Mouse (Mus musculus) kidney, adult 2 months (tissue): Measurements from ENCODE around the gene She.

Experiments used
- CTCF ChIP-seq: fragments of 200-500 bp; conservative IDR thresholded peaks from 2 replicates; pipeline ENCODE4 v1.5.1; 2011; ENCODE audit warnings: low read depth, mild to moderate bottlenecking, control low read depth, low read length, moderate library complexity, mixed read lengths; ENCODE audit not compliant: insufficient read depth, insufficient read length
- POLR2A ChIP-seq: fragments of 200-500 bp; IDR thresholded peaks from one replicate; pipeline ENCODE4 v1.6.1; 2011; ENCODE audit warnings: low read depth, low read length, control low read depth

- TF ChIP-seq POLR2A (no peak), CTCF (no peak)
These were observed 19.0 kb upstream of the She start for GRCm38 (mm10) chr3:89812166-89812565.
